Mouse (Mus musculus): ENCODE results near the gene Il27.

The Il27 gene

DNA sequence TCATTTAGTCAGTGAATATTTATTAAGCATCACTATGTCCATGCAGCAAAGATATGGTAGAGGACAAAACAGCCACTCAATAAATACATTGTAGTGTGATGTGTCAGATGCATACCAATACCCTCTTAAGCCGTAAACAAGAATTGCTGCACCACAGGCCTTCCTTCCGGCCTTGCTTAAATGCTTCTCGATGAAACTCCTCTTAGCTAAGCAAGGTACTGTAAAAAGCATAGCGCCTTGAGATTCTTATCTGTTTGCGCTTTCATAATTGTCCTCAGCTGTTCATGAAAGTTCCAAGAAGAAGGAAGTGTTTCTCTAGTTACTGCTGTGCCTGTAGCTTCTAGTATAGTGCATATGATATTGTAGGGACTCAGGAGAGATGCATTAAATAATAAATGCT, 11.9 kb upstream of the Il27 start:
- DNase-seq (ENCODE audit: low spot score in 2 of 2): no peak

DNA sequence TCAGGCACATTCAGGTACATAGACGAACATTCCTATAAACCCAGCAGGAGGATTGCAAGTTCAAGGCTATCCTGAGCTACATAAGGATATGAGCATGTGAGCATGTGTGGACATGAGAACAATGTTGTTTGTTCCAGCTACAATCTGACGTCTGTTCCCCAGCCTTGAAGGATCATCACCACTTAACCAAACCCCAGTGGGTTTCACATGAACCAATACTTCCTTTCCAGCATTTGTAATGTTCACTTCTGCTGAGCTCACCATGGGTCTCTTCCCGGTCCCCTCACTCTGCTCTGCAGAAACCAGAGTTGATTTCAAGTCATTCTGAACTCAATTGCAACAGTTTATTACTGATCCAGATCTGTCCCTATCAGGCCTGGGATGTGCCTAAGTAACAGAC, 7.9 kb upstream of the Il27 start:
- no peak for DNase-seq (ENCODE audit: low spot score in 2 of 2)

DNA sequence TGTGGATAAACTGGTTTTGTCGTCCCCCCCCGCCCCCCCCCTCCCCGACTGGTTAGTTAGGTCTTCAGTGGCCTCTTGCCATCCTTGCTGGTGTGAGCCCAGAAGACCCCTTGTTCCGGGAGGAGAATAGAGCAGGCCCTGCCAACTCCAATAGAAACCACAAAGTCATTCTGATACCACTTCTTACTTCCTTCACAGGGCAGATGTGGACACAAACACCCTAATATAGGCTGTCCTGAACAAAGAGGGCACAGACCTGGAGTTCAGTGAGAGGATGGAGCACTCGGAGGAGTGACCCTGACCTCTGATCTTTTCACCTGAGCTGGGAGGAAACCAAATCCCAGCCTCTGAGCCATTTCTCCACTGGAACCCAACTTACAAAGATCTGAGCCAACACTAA, 7.2 kb upstream of the Il27 start:
- DNase-seq (ENCODE audit: low spot score in 2 of 2): no peak

DNA sequence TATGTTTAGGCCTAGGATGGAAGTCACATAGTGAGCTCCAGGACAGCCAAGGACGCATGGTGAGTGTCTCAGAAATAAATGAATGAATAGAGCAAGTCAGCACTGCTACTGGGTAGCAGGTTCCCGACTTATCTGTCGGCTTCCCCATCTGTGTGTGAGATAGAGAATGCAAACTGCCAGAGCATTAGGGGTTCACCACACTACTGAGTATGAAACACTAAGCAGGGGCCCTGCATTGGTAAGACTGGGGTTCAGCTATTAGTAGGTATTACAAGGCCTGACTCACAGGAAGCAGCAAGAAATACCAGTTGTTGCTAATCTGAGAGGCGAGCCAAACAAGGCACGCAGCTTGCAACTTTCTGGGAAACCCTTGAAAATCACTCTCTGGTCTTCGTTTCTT, 4.2 kb upstream of the Il27 start:
- no peak for DNase-seq (ENCODE audit: low spot score in 2 of 2)

DNA sequence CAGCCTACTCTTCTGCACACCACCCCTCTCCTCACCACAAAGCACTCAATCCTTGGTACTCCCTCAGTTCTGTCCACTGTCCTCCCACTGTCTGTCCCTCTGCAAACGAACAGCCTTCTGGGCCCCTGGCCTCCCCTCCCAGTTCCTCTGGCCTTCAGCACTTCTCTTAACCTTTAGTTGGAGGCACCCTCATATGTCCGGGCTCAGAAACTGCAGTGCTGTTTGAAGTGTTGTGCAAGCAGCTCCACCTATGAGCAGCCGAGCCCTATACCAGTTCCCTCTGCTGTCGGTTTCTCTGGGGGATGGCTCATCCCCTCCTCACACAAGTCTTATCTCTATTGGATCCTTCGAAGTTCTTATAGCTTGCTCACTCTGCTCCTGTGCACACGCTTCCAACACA, 1.7 kb upstream of the Il27 start:
- no peak for DNase-seq (ENCODE audit: low spot score in 2 of 2)

DNA sequence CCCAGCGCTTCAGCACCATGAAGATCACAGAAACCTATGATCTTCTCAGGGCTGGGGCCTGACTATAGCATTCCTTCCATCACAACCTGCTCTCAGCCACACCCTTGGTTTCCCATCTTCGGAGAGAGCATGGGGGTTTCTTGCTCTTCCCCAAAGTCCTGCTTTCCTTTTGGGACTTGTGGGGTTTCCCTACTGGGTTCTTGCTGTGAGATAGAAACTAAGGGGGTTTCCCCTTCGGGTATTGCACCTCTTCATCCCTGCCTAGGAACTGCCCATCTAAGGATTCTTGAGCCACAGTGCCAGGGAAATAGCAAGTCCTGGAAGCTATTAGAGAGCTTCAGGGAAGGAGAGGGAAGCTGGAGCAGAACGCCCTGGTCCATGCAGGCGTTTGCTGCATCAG, 1.1 kb upstream of the Il27 start:
- no peak for DNase-seq (ENCODE audit: low spot score in 2 of 2)

DNA sequence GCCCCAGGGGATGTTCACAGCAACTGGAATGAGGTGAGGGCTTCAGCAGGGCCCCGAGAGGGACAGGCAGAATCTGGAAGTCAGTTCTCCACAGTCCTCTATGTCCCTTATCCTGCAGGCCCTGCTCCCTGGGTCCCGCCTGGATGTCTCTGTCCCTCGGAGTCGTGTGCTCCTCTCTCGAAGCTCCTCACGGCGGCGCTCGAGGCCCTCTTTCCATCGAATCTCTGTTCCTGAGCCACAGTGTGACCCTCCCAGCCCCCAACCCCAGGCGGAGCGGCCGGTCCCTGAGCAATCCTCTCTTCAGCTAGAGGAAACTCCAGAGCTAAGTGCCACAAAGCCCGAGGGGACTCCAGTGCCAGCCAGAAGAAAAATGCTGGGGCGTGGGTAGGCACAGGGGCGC, 7.0 kb downstream of the Il27 start:
- no peak for DNase-seq (ENCODE audit: low spot score in 2 of 2)

DNA sequence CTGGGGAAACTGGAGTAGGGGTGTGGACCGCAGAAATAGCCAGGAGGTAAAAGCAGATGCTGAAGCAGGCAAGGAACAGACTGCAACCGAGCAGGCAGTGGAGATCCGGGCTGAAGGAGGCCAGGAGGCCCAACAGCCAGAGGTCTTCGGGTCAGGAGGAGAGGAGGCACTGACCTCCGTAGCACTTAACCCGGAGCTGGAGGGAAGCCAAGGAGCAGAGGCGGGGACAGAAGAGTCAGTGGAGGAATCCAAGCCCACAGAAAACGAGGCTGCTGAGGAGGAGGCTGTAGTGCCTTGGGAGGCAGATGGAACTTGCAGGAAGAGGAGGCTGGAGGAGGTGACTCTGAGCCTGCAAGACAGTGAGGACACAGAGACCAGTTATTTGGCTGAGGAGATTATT, 7.9 kb downstream of the Il27 start:
- DNase-seq (ENCODE audit: low spot score in 2 of 2): no peak

DNA sequence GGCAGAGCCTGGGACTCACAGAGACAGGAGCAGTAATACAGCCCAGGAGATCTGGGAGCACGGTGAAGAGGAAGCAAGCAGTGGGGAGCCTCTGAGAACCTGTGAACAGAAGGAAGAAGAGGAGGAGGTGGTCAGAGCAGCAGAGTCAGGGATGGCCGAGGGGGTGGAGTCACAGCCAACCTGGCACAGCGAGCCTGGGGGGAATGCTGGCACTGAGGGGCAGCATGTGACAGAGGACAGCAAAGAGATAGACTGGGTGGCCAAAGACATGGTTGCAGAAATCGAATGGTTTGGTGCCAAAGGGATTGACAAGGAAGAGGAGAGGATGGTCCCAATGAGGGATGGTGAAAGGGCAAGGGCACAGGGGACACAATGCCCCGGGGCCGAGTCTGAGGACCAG, 9.0 kb downstream of the Il27 start, which contains the start of gene Cln3:
Gene Cln3, minus strand, starts transcription at position 101 of the 400 bp plus-strand sequence.
- DNase-seq (ENCODE audit: low spot score in 2 of 2): no peak

DNA sequence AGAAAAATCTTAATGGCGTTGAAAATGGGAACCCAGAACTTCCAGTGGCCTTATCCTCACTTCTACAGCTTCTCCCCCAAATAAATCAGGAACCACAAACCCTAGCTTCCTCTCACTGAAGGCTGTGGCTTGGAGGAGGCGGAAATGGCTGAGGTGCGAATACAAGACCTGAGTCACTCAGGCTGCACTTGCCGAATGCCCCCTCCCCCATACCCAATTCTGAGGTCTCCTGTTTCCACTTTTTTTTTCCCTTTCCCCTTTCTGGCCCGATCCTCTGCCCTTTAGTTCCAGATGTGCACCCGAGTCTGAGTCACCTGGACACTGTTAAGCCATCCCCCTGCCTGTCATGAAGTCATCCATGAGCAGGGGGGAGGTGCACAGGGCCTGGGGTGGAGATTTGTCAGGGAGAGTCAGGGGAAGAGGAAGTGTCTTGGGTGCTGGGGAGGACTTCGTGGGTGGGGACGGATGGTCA, 10.2 kb downstream of the Il27 start, which contains the start of gene Apobr:
Gene Apobr, plus strand, starts transcription at position 437 of the 472 bp plus-strand sequence.
- DNase-seq (ENCODE audit: low spot score in 2 of 2): peak; percentile 58 to 71

DNA sequence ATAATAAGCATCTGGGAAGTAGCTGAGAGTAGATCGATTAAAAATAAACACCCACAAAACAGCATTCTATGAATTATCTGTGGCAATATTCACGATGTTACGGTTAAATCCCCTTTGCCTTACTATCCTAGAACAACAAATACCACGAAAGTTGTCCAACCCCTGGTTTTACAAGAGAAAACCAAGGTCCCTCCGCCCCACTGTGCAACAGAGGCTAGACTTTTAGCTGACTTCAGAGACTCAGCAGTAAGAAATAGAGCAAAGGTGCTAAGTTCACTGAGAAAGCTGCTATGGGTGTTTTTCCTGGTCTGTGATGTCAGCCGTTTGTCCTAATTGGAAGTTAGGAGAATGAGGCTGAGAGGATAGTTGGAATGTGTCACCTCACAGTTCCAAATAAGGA, 11.0 kb downstream of the Il27 start:
- DNase-seq (ENCODE audit: low spot score in 2 of 2): no peak

DNA sequence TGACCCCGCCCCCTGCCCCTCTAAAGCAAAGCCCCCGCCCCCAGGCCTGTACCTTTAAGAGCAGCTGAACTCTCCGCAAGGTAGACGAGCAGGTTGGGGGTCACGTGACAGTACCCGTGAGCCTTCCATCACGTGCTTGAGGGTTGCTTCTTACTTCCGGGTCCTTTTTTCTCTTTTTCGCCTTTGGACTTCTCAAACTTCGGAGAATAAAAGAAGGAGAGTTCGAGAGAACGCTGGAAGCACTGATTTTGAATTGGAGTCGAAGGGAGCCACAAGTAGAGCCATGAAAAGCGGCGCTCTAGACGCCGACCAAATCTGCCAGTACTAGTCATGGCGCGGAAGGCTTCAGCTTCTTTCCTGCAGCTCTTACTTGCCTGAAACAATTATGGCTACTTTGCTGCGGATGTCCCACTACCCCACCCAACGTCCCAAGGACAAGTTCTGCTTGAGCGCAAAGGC, 11.5 kb downstream of the Il27 start:
- peak; percentile 78 to 86 for DNase-seq (ENCODE audit: low spot score in 2 of 2)

DNA sequence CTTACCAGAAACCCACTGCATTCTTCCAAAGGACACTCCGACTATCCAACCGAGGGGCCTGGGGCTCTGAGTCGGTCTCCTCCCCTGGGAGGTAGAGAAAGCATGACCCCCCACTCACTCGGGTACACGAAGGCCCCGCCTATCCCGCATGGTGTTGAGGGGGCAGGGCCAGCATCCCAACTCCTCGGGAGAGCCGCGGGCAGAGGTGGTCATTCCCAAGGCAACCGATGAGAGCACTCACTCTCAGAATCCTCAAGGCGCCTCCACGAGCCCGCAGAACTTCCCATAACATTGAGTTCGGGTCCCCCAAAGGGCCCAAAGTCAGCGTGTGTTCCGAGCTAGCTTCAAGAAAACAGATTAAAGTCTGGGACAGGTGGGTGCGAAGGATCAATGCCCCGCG, 12.0 kb downstream of the Il27 start:
- no peak for DNase-seq (ENCODE audit: low spot score in 2 of 2)

DNA sequence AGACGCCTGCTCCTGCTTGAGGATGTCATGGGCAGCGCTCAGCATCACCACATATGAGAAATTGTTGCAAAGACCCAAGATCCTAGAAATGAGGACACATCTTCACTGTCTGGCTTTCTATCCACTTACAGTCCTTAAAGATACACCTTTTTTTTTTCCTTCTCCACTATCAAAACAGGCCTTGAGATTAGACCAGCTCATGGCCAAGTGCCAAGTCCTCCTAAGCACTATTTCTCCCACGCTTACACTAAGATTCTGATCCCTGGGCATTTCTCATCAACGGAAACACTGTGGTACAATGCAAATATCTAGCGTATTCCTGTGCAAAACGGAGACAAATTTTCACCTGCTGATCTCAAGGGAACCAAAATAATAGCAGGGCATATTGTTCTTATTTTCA, 13.1 kb downstream of the Il27 start:
- DNase-seq (ENCODE audit: low spot score in 2 of 2): no peak

DNA sequence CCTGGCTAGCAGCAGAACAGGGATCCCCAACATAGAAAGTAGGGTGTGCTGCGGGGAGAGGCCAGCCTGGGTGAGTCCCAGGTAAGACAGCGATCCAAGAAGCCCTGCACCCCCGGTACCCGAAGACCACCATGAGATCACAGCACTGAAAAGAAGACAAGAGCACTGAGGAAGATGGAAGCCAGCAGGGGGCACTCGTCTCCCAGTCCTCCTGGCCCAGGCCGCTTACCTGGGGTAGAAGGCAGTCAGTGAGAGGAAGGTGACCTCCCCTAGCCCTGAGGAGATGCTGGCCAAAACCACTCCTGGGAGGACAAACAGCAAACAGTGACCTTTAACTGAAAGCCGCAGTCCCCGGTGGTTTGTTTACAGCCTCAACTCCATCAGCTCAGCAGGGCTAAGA, 15.6 kb downstream of the Il27 start:
- DNase-seq (ENCODE audit: low spot score in 2 of 2): peak; percentile 34 to 51

DNA sequence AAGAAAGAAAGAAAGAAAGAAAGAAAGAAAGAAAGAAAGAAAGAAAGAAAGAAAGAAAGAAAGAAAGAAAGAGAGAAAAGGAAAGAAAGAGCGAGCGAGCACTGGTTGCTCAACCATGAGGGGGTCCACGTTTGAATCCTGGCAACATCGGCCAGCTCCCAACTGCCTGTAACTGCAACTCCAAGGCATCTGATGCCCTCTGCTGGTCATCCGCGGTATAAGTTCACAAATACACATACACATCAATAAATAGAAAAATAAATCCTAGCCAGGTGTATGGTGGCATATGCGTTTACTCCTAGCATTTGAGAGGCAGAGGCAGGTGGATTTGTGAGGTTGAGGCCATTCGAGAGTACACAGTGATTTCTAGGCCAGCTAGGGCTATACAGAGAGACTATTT, 17.8 kb downstream of the Il27 start:
- peak; percentile 44 to 57 for DNase-seq (ENCODE audit: low spot score in 2 of 2)

DNA sequence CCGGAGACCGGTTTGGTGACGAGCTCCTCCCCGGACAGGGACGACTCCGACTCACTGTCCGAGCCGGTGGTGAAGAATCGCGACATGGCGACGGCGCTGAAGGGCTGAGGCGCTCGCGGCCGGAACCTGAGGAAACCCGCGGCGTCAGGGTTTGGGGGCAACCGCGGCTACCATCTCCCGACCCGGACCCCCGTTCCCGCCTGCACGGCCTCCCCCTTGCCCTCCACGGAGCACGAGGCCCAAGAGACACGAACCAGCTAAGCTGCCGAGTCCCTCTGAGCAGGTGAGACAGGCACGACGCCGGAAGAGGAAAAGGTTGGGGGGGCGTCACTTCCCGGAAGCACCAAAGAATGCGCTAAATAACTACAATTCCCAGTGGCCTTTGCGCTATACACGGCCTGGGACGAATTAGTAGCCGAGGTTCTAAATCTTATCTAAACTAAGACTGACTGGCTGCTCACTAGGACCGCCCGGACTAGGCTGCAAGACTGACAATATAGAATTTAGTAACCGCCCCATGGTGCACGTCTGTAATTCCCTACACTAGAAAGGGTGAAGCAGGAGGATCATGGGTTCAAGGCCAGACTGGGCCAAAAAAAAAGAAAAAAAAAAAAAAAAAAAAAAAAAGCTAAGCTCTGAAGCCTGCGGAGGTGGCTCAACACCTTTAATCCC, 28.5 kb downstream of the Il27 start, which contains the start of gene Eif3c:
Gene Eif3c, minus strand, starts transcription at position 318 of the 672 bp plus-strand sequence.
- DNase-seq (ENCODE audit: low spot score in 2 of 2): peak; percentile 78 to 82

DNA sequence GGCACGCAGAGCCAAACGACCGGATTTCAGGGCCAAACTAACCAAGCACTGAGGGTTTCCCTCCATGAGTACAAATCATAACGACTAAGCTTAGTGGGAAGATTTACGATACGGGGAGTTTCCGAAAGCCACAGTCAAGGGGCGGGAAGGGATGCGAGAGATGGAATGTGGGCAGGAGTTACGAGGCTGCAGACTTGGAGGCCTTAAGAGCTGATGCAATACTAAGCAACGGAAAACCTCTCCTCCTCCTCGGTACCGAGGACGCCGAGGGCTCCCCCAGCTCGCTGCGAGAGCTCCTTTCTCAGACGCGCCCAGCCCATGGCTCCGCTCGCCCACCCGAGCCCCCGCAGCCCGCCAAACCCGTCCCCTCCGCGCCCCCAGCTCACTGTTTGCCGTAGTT, 29.0 kb downstream of the Il27 start:
- DNase-seq (ENCODE audit: low spot score in 2 of 2): no peak

DNA sequence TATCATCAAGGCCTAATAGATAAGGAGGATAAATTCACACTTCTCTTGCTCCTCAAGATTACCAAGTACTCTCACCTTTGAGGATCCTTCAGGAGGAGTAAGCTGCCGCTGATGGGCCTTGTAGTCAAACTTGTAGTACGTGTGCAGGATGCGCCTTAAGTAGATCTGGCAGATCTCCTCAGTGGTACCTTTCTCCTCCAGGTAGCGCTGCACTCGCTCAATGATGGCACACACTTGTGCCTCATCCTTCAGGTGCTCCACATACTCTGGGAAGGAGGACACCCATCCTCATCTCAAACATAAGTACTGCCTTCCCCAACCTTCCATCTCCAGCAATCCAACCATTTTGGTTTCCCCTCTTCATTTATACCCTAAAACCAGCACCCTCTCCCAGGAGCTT, 38.1 kb downstream of the Il27 start:
- no peak for DNase-seq (ENCODE audit: low spot score in 2 of 2)

DNA sequence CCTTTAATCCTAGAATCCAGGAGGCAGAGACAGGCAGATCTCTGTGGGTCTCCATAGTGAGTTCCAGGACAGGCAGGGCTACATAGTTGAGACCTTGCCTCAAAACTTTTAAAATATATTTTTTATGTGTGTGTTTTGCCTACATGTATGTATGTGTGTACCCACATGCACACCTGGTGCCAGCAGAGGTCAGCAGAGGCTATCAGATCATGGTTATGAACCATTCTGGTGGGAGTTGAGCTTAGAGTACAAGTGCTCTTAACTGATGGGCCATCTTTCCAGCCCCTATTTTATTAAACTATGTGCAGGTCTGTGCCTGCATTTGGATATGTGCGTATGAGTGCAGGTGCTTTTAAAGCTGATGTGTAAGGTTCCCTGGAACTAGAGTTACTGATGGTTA, 39.9 kb downstream of the Il27 start:
- DNase-seq (ENCODE audit: low spot score in 2 of 2): peak; percentile 11 to 26

DNA sequence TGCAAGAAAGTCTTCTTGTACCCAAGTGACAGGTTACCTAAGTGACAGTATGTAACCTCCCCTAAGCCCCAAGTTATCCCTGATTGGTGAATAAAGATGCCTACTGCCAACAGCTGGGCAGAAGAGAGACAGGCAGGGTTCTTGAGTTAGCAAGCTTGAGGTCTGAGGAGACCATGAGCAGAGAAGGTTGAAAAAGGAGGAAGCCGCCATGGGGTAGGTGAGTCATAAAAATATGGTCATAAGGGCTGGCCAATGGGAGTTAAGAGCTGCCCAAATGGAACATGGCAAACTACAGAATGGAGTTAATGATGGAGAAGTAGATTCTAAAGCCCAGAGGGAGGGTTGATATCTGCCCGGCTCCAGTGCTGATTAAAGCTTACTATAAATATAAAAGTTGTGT, 49.1 kb downstream of the Il27 start:
- DNase-seq (ENCODE audit: low spot score in 2 of 2): no peak

DNA sequence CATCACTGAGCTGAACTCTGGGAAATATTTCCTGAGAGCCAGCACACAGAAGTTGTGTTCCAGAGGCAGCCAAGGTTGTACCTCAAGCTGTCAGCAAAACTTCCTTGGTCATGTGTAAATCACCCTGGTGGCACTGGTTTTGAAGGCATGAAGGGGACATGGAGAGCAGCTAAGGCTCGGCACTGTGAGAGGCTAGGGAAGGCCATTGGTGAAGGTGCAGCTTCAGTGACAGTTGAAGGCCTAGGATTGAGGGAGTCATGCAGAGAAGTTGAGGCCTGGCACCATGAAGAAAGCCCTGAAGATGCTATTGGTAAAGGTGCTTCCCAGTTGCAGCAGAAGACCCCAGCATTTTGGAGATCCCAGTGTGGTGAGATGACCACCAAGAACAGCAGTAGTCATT, 53.1 kb downstream of the Il27 start:
- DNase-seq (ENCODE audit: low spot score in 2 of 2): no peak
